Mouse (Mus musculus): ENCODE measurements around the gene Glb1l.

Glb1l gene

GRCm38 (mm10) chr1:75231224-75231623 is 20.6 kb upstream of the Glb1l start:
- DNase-seq (ENCODE audit: low read depth, low spot score): no peak

GRCm38 (mm10) chr1:75230335-75230994 is 19.9 kb upstream of the Glb1l start:
- no peak for DNase-seq (ENCODE audit: low read depth, low spot score)

- DNase-seq (ENCODE audit: low read depth, low spot score): no peak
These were observed 18.5 kb upstream of the Glb1l start for GRCm38 (mm10) chr1:75229158-75229557.

- DNase-seq (ENCODE audit: low read depth, low spot score): no peak
These were observed 17.0 kb upstream of the Glb1l start for GRCm38 (mm10) chr1:75227653-75228052.

GRCm38 (mm10) chr1:75226138-75226537 is 15.5 kb upstream of the Glb1l start:
- no peak for DNase-seq (ENCODE audit: low read depth, low spot score)

GRCm38 (mm10) chr1:75225473-75225872 is 14.9 kb upstream of the Glb1l start:
- no peak for DNase-seq (ENCODE audit: low read depth, low spot score)

GRCm38 (mm10) chr1:75223532-75223931 is 12.9 kb upstream of the Glb1l start:
- no peak for DNase-seq (ENCODE audit: low read depth, low spot score)

- DNase-seq (ENCODE audit: low read depth, low spot score): no peak
These were observed 12.3 kb upstream of the Glb1l start for GRCm38 (mm10) chr1:75222926-75223325.

- DNase-seq (ENCODE audit: low read depth, low spot score): no peak
These were observed 10.9 kb upstream of the Glb1l start for GRCm38 (mm10) chr1:75221538-75221937.

- no peak for DNase-seq (ENCODE audit: low read depth, low spot score)
These were observed 8.9 kb upstream of the Glb1l start, which contains the start of gene Tuba4a for GRCm38 (mm10) chr1:75219531-75219930. Tuba4a (minus strand) TSS chr1:75219865.

- DNase-seq (ENCODE audit: low read depth, low spot score): peak; percentile 78
These were observed 8.5 kb upstream of the Glb1l start for GRCm38 (mm10) chr1:75219078-75219477.

GRCm38 (mm10) chr1:75218227-75219001 is 7.8 kb upstream of the Glb1l start:
- no peak for DNase-seq (ENCODE audit: low read depth, low spot score)

GRCm38 (mm10) chr1:75217893-75218226 is 7.2 kb upstream of the Glb1l start:
- no peak for DNase-seq (ENCODE audit: low read depth, low spot score)

GRCm38 (mm10) chr1:75216797-75217585 is 6.4 kb upstream of the Glb1l start:
- no peak for DNase-seq (ENCODE audit: low read depth, low spot score)

- DNase-seq (ENCODE audit: low read depth, low spot score): no peak
These were observed 5.2 kb upstream of the Glb1l start for GRCm38 (mm10) chr1:75215785-75216184.

GRCm38 (mm10) chr1:75214886-75215285 is 4.3 kb upstream of the Glb1l start:
- no peak for DNase-seq (ENCODE audit: low read depth, low spot score)

GRCm38 (mm10) chr1:75214442-75214841 is 3.8 kb upstream of the Glb1l start:
- no peak for DNase-seq (ENCODE audit: low read depth, low spot score)

- no peak for DNase-seq (ENCODE audit: low read depth, low spot score)
These were observed 2.5 kb upstream of the Glb1l start for GRCm38 (mm10) chr1:75213096-75213495.

- no peak for DNase-seq (ENCODE audit: low read depth, low spot score)
These were observed 1.9 kb upstream of the Glb1l start for GRCm38 (mm10) chr1:75212542-75212941.

- no peak for DNase-seq (ENCODE audit: low read depth, low spot score)
These were observed 612 bp upstream of the Glb1l start for GRCm38 (mm10) chr1:75211141-75211708.

GRCm38 (mm10) chr1:75208967-75209678 is 1.5 kb downstream of the Glb1l start:
- DNase-seq (ENCODE audit: low read depth, low spot score): peak; percentile 18

Measured in forelimb bud, embryonic 11.5 days (tissue).